Mouse (Mus musculus): ENCODE measurements around the gene 1700056E22Rik.
A peak's percentile ranks its signal among the peaks of the same experiment; 100 is the strongest.

The 1700056E22Rik gene

GRCm38 (mm10) chr1:184048675-184049418 lies 14.7 kb upstream of the 1700056E22Rik start:
- no peak for DNase-seq

- no peak for DNase-seq
Observed at GRCm38 (mm10) chr1:184047818-184048217, 13.7 kb upstream of the 1700056E22Rik start.

GRCm38 (mm10) chr1:184046070-184046677 lies 12.1 kb upstream of the 1700056E22Rik start:
- no peak for DNase-seq

GRCm38 (mm10) chr1:184043391-184043790 lies 9.3 kb upstream of the 1700056E22Rik start:
- DNase-seq: no peak

GRCm38 (mm10) chr1:184042745-184043144 lies 8.6 kb upstream of the 1700056E22Rik start:
- DNase-seq: peak; percentile 35

GRCm38 (mm10) chr1:184041778-184042573 lies 7.9 kb upstream of the 1700056E22Rik start:
- DNase-seq: no peak

DNA sequence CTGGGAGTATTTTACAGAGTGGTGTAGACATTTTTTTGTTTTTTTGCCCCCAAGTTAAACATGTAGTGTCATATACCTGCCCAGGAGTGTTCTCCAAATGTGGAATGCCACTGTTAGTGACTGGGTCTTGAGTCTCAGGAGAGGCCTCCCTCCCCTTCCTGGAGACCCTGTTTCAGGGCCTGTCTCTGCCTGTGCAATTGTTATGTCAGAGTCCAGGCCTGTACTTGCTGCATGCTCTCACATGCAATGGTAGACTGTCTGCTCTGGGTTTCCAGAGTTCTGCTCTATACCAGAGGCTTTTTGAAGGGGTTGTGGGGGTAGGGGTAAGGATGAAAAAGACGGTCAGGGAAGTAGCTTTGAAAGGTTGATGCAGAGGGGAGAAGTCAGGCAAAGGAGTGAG lies 6.8 kb upstream of the 1700056E22Rik start:
- no peak for DNase-seq

- no peak for DNase-seq
Observed at GRCm38 (mm10) chr1:184040181-184040580, 6.1 kb upstream of the 1700056E22Rik start.

DNA sequence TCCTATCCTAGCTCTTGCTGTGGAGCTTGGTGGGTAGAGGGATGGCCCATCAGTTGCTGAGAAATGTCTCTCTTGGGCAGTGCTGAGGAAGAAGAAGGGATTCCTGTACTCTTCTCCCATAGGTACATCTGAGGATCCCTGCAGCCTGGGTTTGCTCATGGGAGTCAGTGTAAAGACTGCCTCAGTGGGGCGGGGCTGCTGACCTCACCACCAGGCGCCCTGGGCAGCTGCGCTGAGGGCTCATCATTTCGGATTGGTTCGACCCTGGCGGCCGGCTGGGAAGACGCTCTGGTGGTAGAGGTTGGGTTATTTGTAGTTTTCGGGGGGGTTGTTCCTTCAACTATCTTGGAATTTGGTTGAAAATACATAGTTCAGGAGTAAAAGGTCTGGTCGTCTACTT lies 5.2 kb upstream of the 1700056E22Rik start:
- no peak for DNase-seq

GRCm38 (mm10) chr1:184037802-184038201 lies 3.7 kb upstream of the 1700056E22Rik start:
- no peak for DNase-seq

GRCm38 (mm10) chr1:184035346-184035903 lies 1.3 kb upstream of the 1700056E22Rik start:
- DNase-seq: no peak

DNA sequence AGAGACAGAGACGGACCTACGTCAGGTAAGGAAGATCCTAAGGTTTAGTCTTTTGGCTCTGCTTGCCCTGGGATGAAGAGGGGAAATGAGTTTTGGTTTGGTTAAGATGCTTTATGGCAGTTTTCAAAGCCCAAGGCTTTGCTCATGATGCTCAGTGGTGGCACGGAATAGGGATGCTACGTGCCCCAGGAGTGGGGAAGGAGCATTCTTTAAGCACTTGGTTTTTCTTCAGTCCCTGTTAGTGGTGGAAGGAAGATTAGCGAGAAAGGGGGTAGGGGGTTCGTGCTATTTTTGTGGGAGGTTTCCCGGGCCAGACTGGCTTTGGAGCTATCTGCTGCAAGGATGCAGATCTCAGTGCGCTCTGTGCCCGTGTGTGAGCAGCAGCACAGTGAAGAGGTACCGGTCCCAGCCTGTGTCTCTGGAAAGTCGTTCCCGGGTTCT lies 660 bp upstream of the 1700056E22Rik start:
- DNase-seq: peak; percentile 22

- DNase-seq: peak; percentile 71
Observed at GRCm38 (mm10) chr1:184033390-184034010, 601 bp downstream of the 1700056E22Rik start.

DNA sequence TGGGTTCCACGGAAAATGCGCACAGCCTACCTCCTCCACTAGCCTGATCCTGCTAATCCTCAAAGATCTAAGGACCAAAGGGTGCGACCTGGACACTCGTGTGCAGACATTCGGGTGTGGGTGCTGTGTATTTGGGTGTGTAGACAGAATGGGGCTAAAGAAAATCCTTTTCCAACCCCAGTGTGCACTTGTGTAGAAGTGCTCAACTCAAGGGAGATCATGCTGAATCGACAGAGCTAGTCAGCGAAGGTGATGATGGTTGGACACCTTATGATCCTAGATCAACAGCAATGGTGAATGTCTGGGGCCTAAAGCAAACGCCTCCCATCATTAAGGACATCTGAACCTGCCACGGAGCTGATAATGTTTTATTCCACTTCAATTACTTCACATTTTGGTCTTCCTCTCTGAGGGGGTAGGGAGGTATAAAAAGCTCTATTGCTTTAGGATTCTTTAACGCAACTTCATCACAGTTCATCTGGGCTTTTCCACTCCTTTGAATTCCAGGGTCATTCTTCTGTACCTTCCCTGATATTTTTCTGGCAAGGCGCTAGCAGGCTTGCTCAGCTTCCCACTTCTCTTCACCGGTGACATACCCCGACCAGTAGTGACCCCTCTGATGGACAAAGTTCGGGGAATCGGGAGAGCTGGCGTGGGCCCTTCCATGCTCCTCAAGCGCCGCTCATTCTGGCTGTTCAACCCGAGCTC lies 1.3 kb downstream of the 1700056E22Rik start:
- DNase-seq: no peak

DNA sequence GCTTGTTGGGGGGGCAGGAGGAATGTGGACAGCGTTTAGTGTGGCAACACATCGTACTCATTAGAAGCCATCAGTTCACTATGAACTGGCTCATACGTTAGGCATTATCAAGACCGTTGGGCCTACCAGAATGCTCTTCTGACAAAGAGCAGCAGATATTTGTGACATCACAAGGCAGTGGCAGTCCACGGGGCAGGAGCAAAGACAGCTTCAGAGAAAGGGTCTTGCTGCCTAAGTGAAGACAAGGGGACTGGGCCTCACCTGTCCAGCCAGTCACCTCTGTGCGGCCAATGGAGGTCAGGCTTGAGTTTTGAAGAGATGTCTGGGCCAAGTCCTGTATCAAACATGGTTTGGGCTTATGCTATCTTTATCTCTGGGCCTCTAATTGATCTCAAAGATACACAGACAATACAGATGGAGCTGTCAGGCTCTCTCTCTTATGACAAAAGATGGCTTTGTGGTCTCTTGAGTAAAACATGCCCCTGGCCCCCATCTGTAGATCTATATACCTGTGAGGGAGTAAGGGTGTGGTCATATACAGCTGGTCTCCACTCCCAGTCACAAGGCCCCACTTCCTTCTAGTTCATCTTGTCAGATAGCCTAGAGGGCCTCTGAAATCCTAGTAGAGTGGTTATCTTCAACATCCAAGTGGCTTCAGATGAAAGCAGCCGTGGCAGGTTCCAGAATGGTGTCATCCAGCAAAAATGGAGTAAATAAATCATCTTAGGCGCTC lies 3.9 kb downstream of the 1700056E22Rik start:
- no peak for DNase-seq

GRCm38 (mm10) chr1:184027039-184027438 lies 7.1 kb downstream of the 1700056E22Rik start:
- no peak for DNase-seq

- DNase-seq: no peak
Observed at GRCm38 (mm10) chr1:184025079-184025478, 9.0 kb downstream of the 1700056E22Rik start.

GRCm38 (mm10) chr1:184024631-184025030 lies 9.5 kb downstream of the 1700056E22Rik start:
- DNase-seq: no peak

GRCm38 (mm10) chr1:184023971-184024370 lies 10.1 kb downstream of the 1700056E22Rik start:
- DNase-seq: no peak

DNA sequence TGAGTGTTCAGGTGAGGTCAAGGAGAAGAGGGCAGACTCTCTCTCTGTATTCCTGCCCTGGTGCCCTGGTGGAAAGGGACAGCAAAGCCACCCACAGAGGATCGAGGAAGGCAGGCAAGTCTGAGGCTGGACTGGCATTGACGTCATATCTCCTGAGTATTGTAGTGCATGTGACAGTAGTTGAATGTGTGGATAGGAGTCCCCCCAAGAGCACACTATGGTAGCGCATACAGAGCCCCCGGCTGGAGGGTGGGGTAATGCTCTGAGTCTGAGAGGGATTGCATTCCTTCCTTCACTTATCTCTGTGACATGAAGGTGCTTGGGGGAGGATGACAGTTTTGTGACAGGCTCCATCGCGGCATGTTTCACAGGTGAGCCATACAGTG lies 14.4 kb downstream of the 1700056E22Rik start:
- DNase-seq: no peak

DNA sequence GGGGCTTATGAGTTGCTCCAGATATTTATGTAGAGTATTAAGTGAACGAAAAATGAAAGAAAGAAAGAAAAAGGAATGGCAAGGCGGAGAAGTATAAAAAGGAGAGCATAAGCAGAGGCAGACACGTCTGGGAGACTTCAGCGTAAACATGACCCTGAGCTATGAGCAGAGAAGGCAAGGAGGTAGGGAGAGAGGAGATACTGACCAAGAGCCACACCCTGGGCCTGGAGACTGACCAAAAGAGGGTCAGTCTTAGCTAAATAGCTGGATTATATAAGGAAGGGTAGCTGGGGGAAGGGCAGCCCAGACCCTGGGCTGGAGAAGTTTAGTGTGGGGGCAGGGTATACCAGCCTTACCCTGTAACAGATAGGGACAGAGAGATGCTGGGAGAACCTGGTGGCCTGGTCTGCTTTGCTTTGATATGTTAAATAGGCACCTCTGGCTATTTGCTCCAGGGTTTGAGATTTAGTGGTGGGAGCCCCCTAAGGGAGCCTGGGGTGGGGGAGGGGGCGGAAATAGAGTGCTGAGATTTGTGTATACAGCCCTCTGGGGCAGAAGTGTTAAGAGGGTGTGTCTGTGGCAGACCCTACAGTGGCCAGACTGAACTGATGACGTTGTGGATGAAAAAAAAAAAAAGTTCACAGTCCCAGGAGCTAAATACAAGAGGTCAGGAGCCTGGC lies 14.9 kb downstream of the 1700056E22Rik start:
- DNase-seq: no peak
